Mouse (Mus musculus): ENCODE data around the gene Ccdc80. TPM values are rescaled to one million over a fixed set of nuclear protein-coding genes. Genes with fewer than 3 reads are reported as not detected.

Ccdc80 gene
- total RNA-seq, 4 experiments from 2014 or later = 27.8 to 133 (median 47.9) TPM

DNA sequence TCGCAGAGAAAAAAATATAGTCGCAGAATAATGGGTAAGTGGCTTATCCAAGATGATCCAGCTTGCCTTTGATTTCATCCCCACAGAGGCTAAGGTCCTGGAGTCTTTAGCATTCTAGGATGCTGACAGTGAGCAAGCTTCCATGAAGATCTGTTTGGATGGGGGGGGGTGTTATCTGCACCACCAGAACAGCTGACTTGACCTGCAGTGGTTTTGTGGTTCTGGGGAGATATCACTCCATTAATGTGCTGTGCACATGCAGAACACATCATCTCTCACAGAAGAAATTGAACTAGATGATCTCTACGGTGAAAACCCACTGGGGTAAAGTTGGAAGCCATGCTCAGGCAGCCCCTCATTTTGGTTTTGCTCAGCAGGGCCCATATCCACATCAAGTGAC is 24.0 kb downstream of the Ccdc80 start:
- DNase-seq = no peak

- DNase-seq = no peak
Measured at GRCm38 (mm10) chr16:45118760-45119159, 25.6 kb downstream of the Ccdc80 start.

- peak; percentile 45 for DNase-seq
Measured at GRCm38 (mm10) chr16:45120844-45121425, 27.7 kb downstream of the Ccdc80 start.

GRCm38 (mm10) chr16:45122571-45122970 is 29.4 kb downstream of the Ccdc80 start:
- no peak for DNase-seq

GRCm38 (mm10) chr16:45124230-45125203 is 31.3 kb downstream of the Ccdc80 start:
- peak; percentile 42 for DNase-seq

GRCm38 (mm10) chr16:45127936-45128710 is 34.9 kb downstream of the Ccdc80 start:
- DNase-seq = no peak

- DNase-seq = peak; percentile 61
Measured at GRCm38 (mm10) chr16:45141711-45142110, 48.5 kb downstream of the Ccdc80 start.

- no peak for DNase-seq
Measured at GRCm38 (mm10) chr16:45142565-45142964, 49.4 kb downstream of the Ccdc80 start.

- no peak for DNase-seq
Measured at GRCm38 (mm10) chr16:45145119-45145518, 51.9 kb downstream of the Ccdc80 start.

- no peak for DNase-seq
Measured at GRCm38 (mm10) chr16:45148488-45149082, 55.4 kb downstream of the Ccdc80 start.

- DNase-seq = no peak
Measured at GRCm38 (mm10) chr16:45154741-45155250, 61.6 kb downstream of the Ccdc80 start.

GRCm38 (mm10) chr16:45158136-45158521 is 64.9 kb downstream of the Ccdc80 start:
- DNase-seq = peak; percentile 68

DNA sequence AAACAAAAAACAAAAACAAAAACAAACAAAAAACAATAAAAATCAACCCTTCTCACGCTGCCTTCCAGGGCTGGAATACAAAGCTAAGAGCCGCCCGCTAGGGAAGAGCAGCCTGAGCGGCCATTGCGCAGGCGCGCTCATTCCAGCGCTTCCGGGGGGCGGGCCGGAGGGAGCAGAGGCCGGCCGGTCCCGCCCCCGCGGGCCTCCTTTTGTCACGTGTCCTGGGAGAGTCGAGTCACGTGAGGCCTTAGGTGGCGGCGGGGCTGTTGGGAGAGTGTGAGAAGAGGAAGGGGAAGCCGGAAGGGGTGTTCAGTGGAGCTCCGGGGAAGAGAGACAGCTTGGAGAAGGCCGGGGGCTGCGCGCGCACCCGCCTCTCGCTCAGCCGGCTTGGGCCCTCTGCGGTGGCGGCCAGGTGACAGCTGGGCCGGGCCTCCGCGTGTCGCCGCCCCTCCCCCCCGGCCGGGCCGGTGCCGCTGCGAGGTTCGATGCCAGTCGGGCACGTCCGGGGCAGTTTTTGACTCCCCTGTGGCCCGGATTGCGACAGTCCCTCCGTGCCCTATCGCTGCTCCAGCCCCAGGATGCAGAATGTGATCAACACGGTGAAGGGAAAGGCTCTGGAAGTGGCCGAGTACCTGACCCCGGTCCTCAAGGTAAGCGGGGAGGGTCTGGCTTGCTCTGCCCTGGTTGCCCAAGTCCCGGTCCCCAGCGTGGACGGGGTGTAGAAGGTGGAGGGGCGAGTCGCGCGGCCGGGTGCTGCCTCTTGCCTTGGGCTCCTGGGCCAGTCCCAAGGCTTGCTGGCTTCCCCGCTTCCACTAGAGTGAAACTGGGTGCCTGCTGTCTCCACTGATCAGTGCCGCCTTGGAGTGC is 65.6 kb downstream of the Ccdc80 start, which contains the start of the genes Slc35a5 and Atg3:
Gene Slc35a5 (minus strand): TSS at position 185 of the 867 bp plus-strand sequence.
Gene Atg3 (plus strand): TSS at position 264 of the 867 bp plus-strand sequence.
- peak; percentile 95 for DNase-seq

DNA sequence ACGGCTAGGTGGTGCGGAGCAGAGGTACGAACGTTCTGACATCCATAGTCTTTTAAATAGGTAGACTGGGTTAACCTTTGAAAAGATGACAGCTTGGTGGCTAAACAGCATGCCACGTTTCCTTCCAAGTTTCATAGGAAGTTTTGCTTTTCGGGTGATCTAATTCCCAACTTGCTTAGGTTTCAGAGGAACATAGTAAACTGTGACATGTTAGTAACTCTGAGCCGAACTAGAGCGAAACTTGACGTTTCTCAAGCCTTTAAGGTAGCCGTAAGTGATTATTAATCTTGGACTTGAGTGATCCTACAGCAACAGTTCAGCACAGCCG is 66.2 kb downstream of the Ccdc80 start:
- DNase-seq = no peak

Other genes starting within 250 kb of the Ccdc80 start
- not detected for gene Cd200r2, start 226.3 kb upstream of the Ccdc80 start, total RNA-seq (2022)
- under 1 TPM in 1 of 4 experiments, not detected in 3; 0.22 TPM for gene Cd200r3, start 149.7 kb upstream of the Ccdc80 start, total RNA-seq (2022)
- 10 to 100 TPM; 37.1 to 41.3 (median 37.6) TPM for gene Slc35a5, start 65.3 kb downstream of the Ccdc80 start, total RNA-seq (2022)
- gene Atg3, start 65.4 kb downstream of the Ccdc80 start, total RNA-seq (2022) = 10 to 100 TPM; 41.5 to 69.2 (median 50.8) TPM
- gene Btla, start 130.9 kb downstream of the Ccdc80 start, total RNA-seq (2022) = under 1 TPM; 0.52 to 0.97 (median 0.67) TPM